Mouse (Mus musculus) layer of hippocampus, postnatal 25 days (tissue): ENCODE data around the gene Ptgis. TPM values are rescaled to one million over a fixed set of nuclear protein-coding genes. Genes with fewer than 3 reads are reported as not detected.
"Not testable (repeated sequence)": the region's sequence is repeated elsewhere in the genome, so short reads cannot be mapped to it uniquely, and the experiment has no call there.

Source experiments
- DNase-seq, 2 experiments: peaks; one replicate each; pipeline ENCODE4 v3.0.0; 2022; ENCODE audit warnings: mixed read lengths in 2 of 2, low spot score in 1 of 2; ENCODE audit errors: extremely low spot score in 1 of 2
- total RNA-seq, 2 experiments: library from RNA; stranded (reverse); gene quantifications; 2 replicates each; pipeline ENCODE4 v1.2.3; 2021

The Ptgis gene
- total RNA-seq, 2 experiments from 2014 or later = 1.1 TPM

GRCm38 (mm10) chr2:167233771-167234170, 6.6 kb downstream of the Ptgis start:
- DNase-seq = no peak

GRCm38 (mm10) chr2:167233009-167233335, 7.4 kb downstream of the Ptgis start:
- DNase-seq = no peak

GRCm38 (mm10) chr2:167232132-167233008, 8.0 kb downstream of the Ptgis start:
- DNase-seq = no peak

GRCm38 (mm10) chr2:167230554-167230953, 9.8 kb downstream of the Ptgis start:
- DNase-seq = no peak

GRCm38 (mm10) chr2:167224937-167225336, 15.5 kb downstream of the Ptgis start:
- no peak for DNase-seq

GRCm38 (mm10) chr2:167224194-167224593, 16.2 kb downstream of the Ptgis start:
- no peak for DNase-seq

- DNase-seq = peak; percentile 55 to 67
These were observed 18.3 kb downstream of the Ptgis start for GRCm38 (mm10) chr2:167222152-167222551.

- no peak for DNase-seq
These were observed 19.1 kb downstream of the Ptgis start for GRCm38 (mm10) chr2:167221159-167221845.

- no peak for DNase-seq
These were observed 19.7 kb downstream of the Ptgis start for GRCm38 (mm10) chr2:167220736-167221135.

GRCm38 (mm10) chr2:167219154-167219775, 21.1 kb downstream of the Ptgis start:
- DNase-seq = peak; percentile 79 to 98

- no peak for DNase-seq
These were observed 26.7 kb downstream of the Ptgis start for GRCm38 (mm10) chr2:167213666-167214065.

GRCm38 (mm10) chr2:167213076-167213475, 27.3 kb downstream of the Ptgis start:
- no peak for DNase-seq

- DNase-seq = no peak
These were observed 27.9 kb downstream of the Ptgis start for GRCm38 (mm10) chr2:167212551-167212950.

GRCm38 (mm10) chr2:167212089-167212488, 28.3 kb downstream of the Ptgis start:
- no peak for DNase-seq

GRCm38 (mm10) chr2:167209900-167210299, 30.5 kb downstream of the Ptgis start:
- no peak for DNase-seq

- DNase-seq = no peak
These were observed 31.4 kb downstream of the Ptgis start for GRCm38 (mm10) chr2:167208984-167209383.

- no peak for DNase-seq
These were observed 34.3 kb downstream of the Ptgis start for GRCm38 (mm10) chr2:167205918-167206629.

- DNase-seq = not testable (repeated sequence)
These were observed 35.7 kb downstream of the Ptgis start for GRCm38 (mm10) chr2:167204686-167205085.

GRCm38 (mm10) chr2:167203505-167204166, 36.8 kb downstream of the Ptgis start:
- DNase-seq = no peak
